Mouse (Mus musculus) liver, embryonic 13.5 days (tissue): ENCODE measurements around the gene Catsper1. TPM values are rescaled to one million over a fixed set of nuclear protein-coding genes. Genes with fewer than 3 reads are reported as not detected.
"Not testable (repeated sequence)": the region's sequence is repeated elsewhere in the genome, so short reads cannot be mapped to it uniquely, and the experiment has no call there.

Experiments
- ATAC-seq: fragments of 200-750 bp; cut with Nextera tagmentation; 2 replicates; pipeline ENCODE4 v1.8.0; 2017; ENCODE audit warnings: low read depth, mild to moderate bottlenecking, moderate number of reproducible peaks, moderate library complexity
- DNase-seq: peaks from one replicate; pipeline ENCODE4 v3.0.0; 2022
- H3K27ac ChIP-seq: fragments of 300-500 bp; sonication (generic); 2 replicates; pipeline ENCODE4 v1.5.1; 2015; ENCODE audit warnings: moderate library complexity, mild to moderate bottlenecking, inconsistent platforms
- H3K27me3 ChIP-seq: fragments of 300-500 bp; sonication (generic); 2 replicates; pipeline ENCODE4 v1.6.1; 2015; ENCODE audit warnings: mild to moderate bottlenecking, inconsistent platforms
- H3K36me3 ChIP-seq: fragments of 300-500 bp; sonication (generic); 2 replicates; pipeline ENCODE4 v1.6.1; 2015; ENCODE audit warnings: mild to moderate bottlenecking, inconsistent platforms
- H3K4me1 ChIP-seq: fragments of 300-500 bp; sonication (generic); replicated peaks from 2 replicates; pipeline ENCODE4 v1.6.1; 2015; ENCODE audit warnings: inconsistent platforms
- H3K4me2 ChIP-seq: fragments of 300-500 bp; sonication (generic); 2 replicates; pipeline ENCODE4 v1.6.1; 2015; ENCODE audit warnings: inconsistent platforms, mild to moderate bottlenecking, moderate library complexity
- H3K4me3 ChIP-seq: fragments of 300-500 bp; sonication (generic); replicated peaks from 2 replicates; pipeline ENCODE4 v1.5.1; 2015; ENCODE audit warnings: mild to moderate bottlenecking, inconsistent platforms
- H3K9ac ChIP-seq: fragments of 300-500 bp; sonication (generic); 2 replicates; pipeline ENCODE4 v1.6.1; 2015; ENCODE audit warnings: mild to moderate bottlenecking, inconsistent platforms
- H3K9me3 ChIP-seq: fragments of 300-500 bp; sonication (generic); replicated peaks from 2 replicates; pipeline ENCODE4 v1.6.1; 2016; ENCODE audit warnings: inconsistent platforms
- WGBS: fragments of 180-500 bp; shearing (Covaris S2); methylation state at CpG from one replicate; pipeline ENCODE4 v1.1.7; 2015; ENCODE audit not compliant: insufficient replicate concordance; 5-methylcytosine and 5-hydroxymethylcytosine counted together
- polyA plus RNA-seq: library from polyadenylated mRNA; unstranded; fragments of >200 nt; fragmentation: Nextera tagmentation; extraction: Ambion mirVana; gene quantifications from 2 replicates; pipeline ENCODE4 v1.2.1, GENCODE M21; 2015

The Catsper1 gene
- polyA plus RNA-seq, 1 experiment from 2014 or later, result not detected

DNA sequence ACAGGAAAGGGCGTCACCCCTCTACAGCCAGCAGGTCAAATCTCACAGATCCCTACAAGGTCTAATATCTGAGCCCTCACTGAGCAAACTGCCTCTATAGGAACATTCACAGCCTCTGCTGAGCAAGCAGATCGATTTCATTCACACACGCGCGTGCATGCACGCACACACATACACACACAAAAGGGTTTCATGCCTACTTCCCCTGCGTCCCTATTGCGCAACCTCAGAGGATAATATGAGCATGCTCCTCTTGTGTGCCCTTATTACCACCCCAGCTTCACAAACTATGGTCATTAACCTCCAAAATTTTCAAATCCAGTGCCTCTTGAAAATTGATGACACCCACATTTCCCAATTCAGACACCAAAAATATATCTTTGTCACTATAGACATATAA, 22.4 kb upstream of the Catsper1 start:
- Histone ChIP-seq H3K27ac (no peak overlapping the region), H3K4me3 (no peak overlapping the region), H3K9ac (no peak overlapping the region), H3K4me2 (no peak overlapping the region), H3K36me3 (no peaks in the 10 kb centered on the region), H3K27me3 (peaks cover 3% of the 10 kb centered on the region), H3K4me1 (no peaks in the 10 kb centered on the region), H3K9me3 (peaks cover 8% of the 10 kb centered on the region; the same call in 1 of the 2 replicates)
- WGBS, result 76% methylated on average over 8 of the region's 8 CpGs
- no peak for DNase-seq
- no peak for ATAC-seq

DNA sequence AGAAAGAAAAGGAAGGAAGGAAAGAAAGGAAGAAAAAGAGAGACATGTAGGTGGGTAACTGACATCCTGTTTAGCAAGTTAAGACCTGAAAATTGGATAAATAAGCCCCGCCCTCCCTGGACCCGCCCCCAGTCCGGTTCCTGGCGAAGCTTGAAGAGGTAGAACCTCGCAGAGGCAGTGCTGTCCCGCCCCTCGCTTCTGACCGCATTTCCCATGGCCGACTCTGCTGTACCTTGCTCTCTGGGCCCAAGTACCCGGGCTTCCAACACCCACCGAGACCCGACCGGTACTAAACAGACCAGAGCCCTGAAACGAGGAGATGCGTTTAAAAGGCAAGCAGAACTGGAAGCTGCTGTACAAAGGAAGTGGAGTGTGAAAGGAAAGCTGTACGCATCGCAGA, 11.7 kb upstream of the Catsper1 start:
- no peaks in the 10 kb centered on the region for H3K9me3 ChIP-seq
- no peak for DNase-seq
- ATAC-seq, result no peak
- no peak overlapping the region for H3K4me3 ChIP-seq
- no peaks in the 10 kb centered on the region for H3K4me1 ChIP-seq
- H3K27me3 ChIP-seq, result no peaks in the 10 kb centered on the region
- H3K27ac ChIP-seq, result no peak overlapping the region
- no peak overlapping the region for H3K4me2 ChIP-seq
- H3K36me3 ChIP-seq, result no peaks in the 10 kb centered on the region
- WGBS, result 42% methylated on average over 17 of the region's 17 CpGs
- no peak overlapping the region for H3K9ac ChIP-seq

DNA sequence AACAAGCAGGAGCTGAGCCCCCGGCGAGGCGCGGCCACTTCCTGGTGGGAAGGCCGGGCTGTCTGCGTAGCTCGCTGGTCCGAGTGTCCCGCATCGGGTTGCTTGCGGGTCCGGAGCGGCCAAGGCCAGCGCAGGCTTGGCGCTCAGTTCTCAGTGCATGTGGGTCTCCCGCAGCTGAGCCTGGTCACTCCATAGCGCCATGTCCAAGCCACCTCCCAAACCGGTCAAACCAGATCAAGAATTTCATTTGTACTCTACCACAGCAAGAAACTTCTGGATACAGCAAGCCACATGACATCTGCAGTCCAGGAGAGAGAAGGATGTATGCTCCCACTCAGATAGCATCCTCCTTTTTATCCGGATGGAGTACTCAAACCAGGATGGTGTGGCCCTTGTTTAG, 7.6 kb upstream of the Catsper1 start:
- no peaks in the 10 kb centered on the region for H3K36me3 ChIP-seq
- H3K27ac ChIP-seq, result no peak overlapping the region
- no peak overlapping the region for H3K9ac ChIP-seq
- WGBS, result 68% methylated on average over 19 of the region's 19 CpGs
- DNase-seq (no peak), ATAC-seq (no peak)
- H3K9me3 ChIP-seq, result no peaks in the 10 kb centered on the region
- no peaks in the 10 kb centered on the region for H3K27me3 ChIP-seq
- no peak overlapping the region for H3K4me2 ChIP-seq
- no peaks in the 10 kb centered on the region for H3K4me1 ChIP-seq
- no peak overlapping the region for H3K4me3 ChIP-seq

DNA sequence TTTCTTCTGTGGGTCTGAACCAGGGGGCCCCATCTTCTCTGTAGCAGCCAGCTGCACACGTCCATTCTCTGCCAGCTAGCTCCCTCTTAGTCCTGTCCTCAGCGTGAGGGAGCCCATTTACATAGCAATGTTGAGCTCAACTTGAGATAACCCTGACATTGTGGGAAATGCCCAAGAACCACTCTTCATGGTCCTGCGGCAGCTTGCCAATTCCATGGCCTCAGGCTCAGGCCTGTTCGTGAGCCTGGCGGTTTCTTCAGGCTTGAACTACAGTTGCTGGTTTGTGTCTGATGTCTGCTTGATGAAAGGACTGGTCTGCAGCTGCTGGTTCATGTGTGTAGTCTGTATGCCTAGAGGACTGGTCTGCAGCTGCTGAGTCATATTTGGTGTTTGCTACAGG, 800 bp upstream of the Catsper1 start:
- no peak overlapping the region for H3K4me2 ChIP-seq
- H3K27ac ChIP-seq, result no peak overlapping the region
- no peaks in the 10 kb centered on the region for H3K9me3 ChIP-seq
- no peak overlapping the region for H3K9ac ChIP-seq
- no peak overlapping the region for H3K4me3 ChIP-seq
- 66% methylated on average over 5 of the region's 5 CpGs for WGBS
- no peaks in the 10 kb centered on the region for H3K4me1 ChIP-seq
- no peak for ATAC-seq
- DNase-seq, result no peak
- no peaks in the 10 kb centered on the region for H3K27me3 ChIP-seq
- H3K36me3 ChIP-seq, result no peaks in the 10 kb centered on the region

DNA sequence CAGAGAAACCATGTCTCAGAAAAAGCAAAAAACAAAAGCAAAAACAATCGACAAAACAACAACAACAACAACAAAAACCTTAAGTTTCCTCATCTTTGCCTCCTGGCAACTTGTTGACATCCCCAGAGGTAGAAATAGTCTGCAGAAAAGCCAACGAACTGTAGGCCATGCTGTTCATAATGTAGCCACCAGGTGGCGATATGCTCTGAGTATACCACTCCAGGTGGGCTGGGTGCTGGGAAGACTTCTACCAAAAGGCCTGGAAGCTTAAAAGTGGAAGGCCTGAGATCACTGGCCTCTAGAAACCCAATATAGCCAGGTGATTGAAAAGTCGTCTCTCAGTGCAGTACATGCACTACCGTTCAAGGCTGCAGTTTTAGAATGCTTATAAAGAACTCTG, 2.4 kb downstream of the Catsper1 start:
- H3K4me3 ChIP-seq, result no peak overlapping the region
- no peaks in the 10 kb centered on the region for H3K36me3 ChIP-seq
- H3K4me1 ChIP-seq, result no peaks in the 10 kb centered on the region
- no peaks in the 10 kb centered on the region for H3K27me3 ChIP-seq
- ATAC-seq (no peak), DNase-seq (peak; percentile 51)
- no peak overlapping the region for H3K9ac ChIP-seq
- no peak overlapping the region for H3K4me2 ChIP-seq
- 16% methylated on average over 5 of the region's 5 CpGs for WGBS
- no peak overlapping the region for H3K27ac ChIP-seq
- no peaks in the 10 kb centered on the region for H3K9me3 ChIP-seq

DNA sequence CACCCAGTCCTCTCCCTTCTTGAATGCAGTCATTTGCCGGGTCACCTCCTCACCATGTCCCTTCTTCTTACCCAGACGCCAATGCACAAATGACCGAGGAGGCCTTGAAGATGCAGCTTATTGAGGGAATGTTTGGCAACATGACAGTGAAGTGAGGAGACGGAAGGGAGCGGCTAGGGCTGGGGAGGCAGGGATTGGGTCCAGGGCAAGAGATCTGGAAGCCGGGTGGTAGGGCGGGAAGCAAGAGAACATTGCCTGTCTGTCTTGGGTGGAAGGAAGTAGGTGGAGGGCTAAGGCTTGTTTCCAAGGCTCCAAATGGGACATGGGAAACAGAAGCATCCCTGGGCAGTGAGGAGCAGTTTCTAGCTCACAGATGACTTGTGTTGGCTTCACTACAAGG, 5.8 kb downstream of the Catsper1 start:
- no peak overlapping the region for H3K27ac ChIP-seq
- H3K9me3 ChIP-seq, result no peaks in the 10 kb centered on the region
- no peak overlapping the region for H3K9ac ChIP-seq
- no peak overlapping the region for H3K4me3 ChIP-seq
- WGBS, result 81% methylated on average over 7 of the region's 7 CpGs
- DNase-seq (no peak), ATAC-seq (no peak)
- H3K36me3 ChIP-seq, result no peaks in the 10 kb centered on the region
- no peaks in the 10 kb centered on the region for H3K4me1 ChIP-seq
- H3K4me2 ChIP-seq, result no peak overlapping the region
- no peaks in the 10 kb centered on the region for H3K27me3 ChIP-seq

DNA sequence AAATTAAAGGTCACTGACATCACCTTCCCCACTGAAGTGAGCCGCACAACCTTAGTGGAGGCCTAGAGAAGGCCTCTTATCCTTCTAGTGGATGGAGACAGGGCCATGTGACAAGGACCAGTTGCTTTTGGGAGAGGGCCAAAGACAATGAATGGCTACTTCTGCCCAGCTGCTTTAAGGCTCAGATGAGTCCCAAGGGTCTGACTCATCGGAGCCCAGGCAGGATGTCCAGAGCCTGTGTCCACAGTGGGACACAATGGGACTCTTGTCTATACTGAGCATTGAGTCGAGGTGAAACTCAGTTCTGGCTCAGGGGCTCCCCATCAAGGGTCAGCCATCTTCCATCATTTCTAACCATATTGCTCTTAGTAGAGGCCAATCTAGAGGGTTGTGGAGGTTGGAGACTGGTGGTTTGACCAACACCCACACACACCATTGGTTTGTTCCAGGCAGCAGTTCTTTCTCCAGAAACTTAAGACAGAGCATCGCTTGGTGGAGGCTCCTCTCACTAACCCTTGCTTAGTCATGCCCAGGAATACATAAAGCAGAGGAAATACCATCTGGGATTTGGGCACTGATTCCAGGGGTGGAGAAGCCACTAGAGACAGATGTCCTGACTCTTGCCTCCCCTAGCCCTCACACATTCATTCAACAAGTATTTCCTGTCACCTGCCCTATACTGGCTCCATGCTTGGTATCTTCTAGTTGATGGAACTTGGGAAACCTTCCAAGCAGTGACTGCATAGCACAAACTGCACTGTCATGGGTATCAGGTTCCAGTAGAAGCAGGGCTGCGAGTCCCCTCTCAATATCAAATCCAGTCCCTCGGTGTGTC, 10.0 kb downstream of the Catsper1 start:
- no peaks in the 10 kb centered on the region for H3K27me3 ChIP-seq
- no peak overlapping the region for H3K4me2 ChIP-seq
- no peaks in the 10 kb centered on the region for H3K36me3 ChIP-seq
- DNase-seq (no peak), ATAC-seq (no peak)
- no peak overlapping the region for H3K9ac ChIP-seq
- 59% methylated on average over 6 of the region's 6 CpGs for WGBS
- no peak overlapping the region for H3K27ac ChIP-seq
- H3K4me1 ChIP-seq, result peaks cover 10% of the 10 kb centered on the region
- H3K4me3 ChIP-seq, result no peak overlapping the region
- H3K9me3 ChIP-seq, result no peaks in the 10 kb centered on the region

DNA sequence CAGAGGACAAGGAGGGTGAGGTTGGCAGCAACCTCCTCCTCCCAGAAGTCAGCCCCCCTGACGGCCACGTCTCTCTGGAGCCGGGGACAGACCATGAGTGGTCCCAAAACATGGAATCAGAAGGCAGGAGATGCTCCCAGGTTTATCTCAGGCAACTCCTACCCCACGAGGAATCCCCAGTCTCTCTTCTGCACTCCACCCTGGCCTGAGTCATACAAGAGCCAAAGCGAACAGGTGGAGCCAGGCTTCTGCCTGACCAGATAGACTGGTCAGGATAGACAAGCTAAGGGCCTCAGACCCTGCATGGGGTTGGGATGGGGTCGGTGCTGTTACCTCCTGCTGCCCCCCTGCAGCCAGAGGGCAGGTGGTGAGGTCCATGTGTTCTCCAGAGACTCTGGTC, 12.5 kb downstream of the Catsper1 start:
- no peak overlapping the region for H3K4me3 ChIP-seq
- no peak overlapping the region for H3K27ac ChIP-seq
- H3K9me3 ChIP-seq, result no peaks in the 10 kb centered on the region
- DNase-seq (no peak), ATAC-seq (0 out of 2 replicates have a peak, but pooled peaks have one; percentile 29)
- H3K27me3 ChIP-seq, result no peaks in the 10 kb centered on the region
- 58% methylated on average over 6 of the region's 6 CpGs for WGBS
- H3K36me3 ChIP-seq, result no peaks in the 10 kb centered on the region
- peaks cover 10% of the 10 kb centered on the region for H3K4me1 ChIP-seq
- no peak overlapping the region for H3K9ac ChIP-seq
- no peak overlapping the region for H3K4me2 ChIP-seq

DNA sequence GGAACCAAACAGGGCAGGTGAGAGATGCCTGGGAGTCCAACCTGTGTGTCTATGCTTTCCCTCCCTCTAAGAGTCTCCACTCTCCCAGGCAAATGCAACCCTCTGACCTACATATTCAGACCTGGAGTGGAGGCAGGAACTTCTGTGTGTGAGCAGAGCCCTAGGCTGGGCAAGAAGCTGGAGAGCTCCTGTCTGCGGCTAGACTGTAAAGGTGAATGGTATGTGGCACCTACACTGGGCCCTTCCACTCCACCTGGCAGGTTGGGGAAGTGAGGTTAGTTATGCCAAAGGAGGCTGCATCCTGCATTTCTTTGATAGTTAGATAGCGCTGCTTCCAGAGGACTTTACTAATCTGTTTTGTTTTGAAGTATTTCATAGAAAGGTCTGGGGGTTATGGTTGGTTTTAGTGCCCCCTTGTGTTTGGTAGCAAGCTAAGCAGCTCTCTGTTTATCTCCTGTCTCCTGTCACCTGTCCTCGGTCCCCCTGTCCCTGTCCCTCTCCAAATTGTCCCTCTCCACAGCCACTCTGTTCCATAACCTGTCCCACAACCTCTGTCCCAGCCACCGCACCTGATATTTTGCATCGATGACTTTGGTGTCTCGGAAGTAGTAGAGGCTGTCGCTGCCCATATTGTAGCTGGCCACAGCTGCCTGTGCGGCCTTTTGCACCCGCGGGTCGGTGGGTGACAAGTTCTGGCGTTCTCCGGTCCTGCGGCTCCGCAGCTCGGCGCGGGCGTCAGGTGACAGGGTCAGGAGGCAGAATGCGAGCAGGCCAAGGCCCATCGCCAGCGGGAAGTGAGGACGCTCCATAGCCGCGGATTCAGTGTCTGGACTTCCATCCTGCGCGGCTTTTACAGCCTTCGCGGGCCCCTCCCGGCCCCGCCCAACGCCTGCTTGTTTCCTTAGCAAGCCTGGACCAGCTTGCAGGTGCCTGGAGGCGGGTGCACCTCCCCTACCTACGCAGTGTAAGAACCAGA, 13.3 kb downstream of the Catsper1 start:
- Histone ChIP-seq H3K4me3 (peak overlapping the region; percentile 51), H3K4me2 (peak overlapping the region; percentile 81), H3K9ac (peak overlapping the region; percentile 61), H3K27me3 (no peaks in the 10 kb centered on the region), H3K36me3 (no peaks in the 10 kb centered on the region), H3K9me3 (no peaks in the 10 kb centered on the region), H3K27ac (no peak overlapping the region), H3K4me1 (peaks cover 10% of the 10 kb centered on the region)
- 5% methylated on average over 34 of the region's 34 CpGs for WGBS
- DNase-seq (no peak), ATAC-seq (peak; percentile 47; the same call in 1 of the 2 replicates)

DNA sequence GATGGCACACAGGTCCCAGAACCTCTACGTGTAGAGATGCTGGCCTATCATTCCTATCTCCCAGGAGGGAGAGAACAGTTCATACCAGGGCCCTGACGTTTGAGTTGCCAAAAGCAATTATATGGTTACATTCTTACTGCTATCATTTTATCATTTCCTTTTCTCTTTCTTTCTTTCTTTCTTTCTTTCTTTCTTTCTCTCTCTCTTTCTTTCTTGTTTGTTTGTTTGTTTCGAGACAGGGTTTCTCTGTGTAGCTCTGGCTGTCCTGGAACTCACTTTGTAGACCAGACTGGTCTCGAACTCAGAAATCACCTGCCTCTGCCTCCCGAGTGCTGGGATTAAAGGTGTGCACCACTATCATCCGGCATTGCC, 13.9 kb downstream of the Catsper1 start, which contains the start of gene Cst6:
TSS of gene Cst6 (minus strand) at position 73 of the 372 bp plus-strand sequence.
- Histone ChIP-seq H3K4me2 (peak within 1 kb of the TSS; percentile 81), H3K9ac (peak within 1 kb of the TSS; percentile 61), H3K4me1 (peaks cover 10% of the 10 kb centered on the region), H3K4me3 (peak within 1 kb of the TSS; percentile 51)
- not testable (repeated sequence) for H3K36me3 ChIP-seq, H3K9me3 ChIP-seq, ATAC-seq, H3K27me3 ChIP-seq, H3K27ac ChIP-seq, DNase-seq
- WGBS, result 56% methylated on average over 6 of the region's 6 CpGs

DNA sequence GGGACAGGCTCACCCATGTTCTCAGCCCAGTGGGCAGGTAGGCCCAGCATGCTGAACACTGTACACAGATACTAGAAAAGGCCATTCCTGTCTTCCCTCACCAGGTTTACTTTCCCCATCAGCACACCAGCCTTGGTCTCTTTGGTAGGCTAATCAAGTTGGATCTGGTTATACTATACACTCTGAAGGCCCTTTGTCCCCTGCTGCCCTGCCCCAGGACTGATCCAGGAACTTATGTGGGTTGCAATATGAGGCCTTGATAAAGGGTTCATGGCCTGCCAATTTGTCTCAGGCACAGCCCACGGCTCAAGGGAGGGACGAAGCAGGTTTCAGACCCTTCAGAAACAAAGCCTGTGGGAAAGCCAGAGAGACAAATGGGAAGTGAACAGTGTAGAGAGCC, 18.1 kb downstream of the Catsper1 start:
- peaks cover 20% of the 10 kb centered on the region for H3K4me1 ChIP-seq
- no peak for ATAC-seq
- 59% methylated on average over 2 of the region's 2 CpGs for WGBS

More for the DNA sequence above, 18.1 kb downstream of the Catsper1 start:
- Histone ChIP-seq H3K9ac (no peak overlapping the region), H3K36me3 (no peaks in the 10 kb centered on the region), H3K4me3 (no peak overlapping the region), H3K4me2 (no peak overlapping the region), H3K27ac (no peak overlapping the region), H3K9me3 (no peaks in the 10 kb centered on the region), H3K27me3 (no peaks in the 10 kb centered on the region)
- no peak for DNase-seq
